In the genomic region with DNA sequence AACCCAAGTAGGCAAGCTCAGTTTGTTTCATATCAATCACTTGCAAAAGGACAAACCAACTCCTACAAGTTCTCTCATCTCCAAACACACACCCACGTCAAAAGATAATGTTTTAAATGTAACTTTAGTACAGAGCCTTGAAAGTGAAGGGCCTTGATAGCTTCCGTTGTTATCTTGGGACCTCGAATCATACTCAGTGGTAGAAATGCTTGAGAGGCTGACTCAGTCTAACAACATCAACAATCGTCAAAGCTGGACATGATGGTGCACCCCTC, we compare ENCODE assay signal across 9 mouse cellular contexts. TPM values are rescaled to one million over a fixed set of nuclear protein-coding genes. Genes with fewer than 3 reads are reported as not detected.
DNase-seq lines count a peak whose midpoint lies in the region; ATAC-seq and TF ChIP-seq lines count a peak whose summit lies in the region.
"Had no signal": no experiment of that assay in that cellular context is flagged by ENCODE, and none has a peak within 500 bp of the region (broad histone marks: within the 10 kb centered on the region; RNA-seq: fewer than 3 reads in every experiment).

No protein-coding gene starts in this region.

- no peak for DNase-seq in gastrocnemius, adult 2 months
- no peak for DNase-seq in gastrocnemius, postnatal 10 days
- no peak for DNase-seq in embryo, embryonic 10.5 days (ENCODE audit: low spot score)
- DNase-seq in right cerebral cortex, postnatal 4 days = no peak
- no peak for DNase-seq in kidney, postnatal 4 days

- TF ChIP-seq CTCF in gastrocnemius, adult 2 months (IDR thresholded peaks at IDR 0.05) = no peak
- no peak for TF ChIP-seq CTCF in C2C12 (IDR thresholded peaks at IDR 0.05; ENCODE audit: control insufficient read depth, insufficient read depth, insufficient read length)

- no peak overlapping the region for H3ac ChIP-seq in C2C12 (ENCODE audit: control insufficient read depth, insufficient read length, low read depth)

- peak overlapping the region; percentile 73 for H3K4me2 ChIP-seq in forebrain, embryonic 15.5 days (replicated peaks)
- peak overlapping the region; percentile 92 for H3K4me2 ChIP-seq in liver, embryonic 15.5 days

- whole genome bisulfite sequencing in forebrain, embryonic 15.5 days = 90% methylated on average over 4 of the region's 4 CpGs
- WGBS in liver, embryonic 15.5 days (ENCODE audit: insufficient replicate concordance) = 24% methylated on average over 4 of the region's 4 CpGs

- H3K79me2 ChIP-seq in C2C12 (ENCODE audit: control insufficient read depth, insufficient read depth) = peaks cover 48% of the 10 kb centered on the region

- peaks cover 38% of the 10 kb centered on the region for H3K36me3 ChIP-seq in C2C12 (ENCODE audit: control insufficient read depth, insufficient read depth)
- peaks cover 39% of the 10 kb centered on the region for H3K36me3 ChIP-seq in forebrain, embryonic 15.5 days
- H3K36me3 ChIP-seq in liver, embryonic 15.5 days (replicated peaks) = peaks cover 44% of the 10 kb centered on the region

- peak overlapping the region; percentile 83 for H3K4me3 ChIP-seq in gastrocnemius, adult 2 months
- H3K4me3 ChIP-seq in C2C12 (ENCODE audit: insufficient read depth, poor library complexity, severe bottlenecking) = peak overlapping the region; percentile 86
- peak overlapping the region; percentile 90 for H3K4me3 ChIP-seq in forebrain, embryonic 15.5 days
- peak overlapping the region; percentile 83 for H3K4me3 ChIP-seq in liver, embryonic 15.5 days (replicated peaks)

- H3K9ac ChIP-seq in forebrain, embryonic 15.5 days (replicated peaks) = peak overlapping the region; percentile 95
- H3K9ac ChIP-seq in liver, embryonic 15.5 days = peak overlapping the region; percentile 93

- H3K9me3 ChIP-seq in forebrain, embryonic 15.5 days = no peaks in the 10 kb centered on the region
- no peaks in the 10 kb centered on the region for H3K9me3 ChIP-seq in liver, embryonic 15.5 days (replicated peaks)

- H3K27me3 ChIP-seq in C2C12 (ENCODE audit: control insufficient read depth, insufficient read depth, insufficient read length) = no peaks in the 10 kb centered on the region
- H3K27me3 ChIP-seq in forebrain, embryonic 15.5 days = no peaks in the 10 kb centered on the region
- H3K27me3 ChIP-seq in liver, embryonic 15.5 days = no peaks in the 10 kb centered on the region

- peaks cover 31% of the 10 kb centered on the region for H3K79me3 ChIP-seq in C2C12 (ENCODE audit: low read depth)

- H3K27ac ChIP-seq in gastrocnemius, adult 2 months = peak overlapping the region; percentile 99
- no peak overlapping the region for H3K27ac ChIP-seq in forebrain, embryonic 15.5 days (replicated peaks)
- peak overlapping the region; percentile 100 for H3K27ac ChIP-seq in liver, embryonic 15.5 days (replicated peaks)

- no peak for ATAC-seq in forebrain, embryonic 15.5 days (replicated peaks)
- ATAC-seq in liver, embryonic 15.5 days (ENCODE audit: insufficient read depth) = no peak

- intact Hi-C loops in gastrocnemius, adult 2 months (cut with DNase I) = loop anchor here (2.0 to 5.0 kb wide), 2 partner anchors 15 to 94 kb away; partner anchors contain the start of genes Gba2, Hint2 and Rgp1

- H3K4me1 ChIP-seq in forebrain, embryonic 15.5 days = peaks cover 44% of the 10 kb centered on the region
- H3K4me1 ChIP-seq in liver, embryonic 15.5 days (replicated peaks) = peaks cover 50% of the 10 kb centered on the region

TF ChIP-seq in C2C12, 6 proteins besides CTCF, POLR2A, EP300 and RAD21:
- no peak for TF ChIP-seq FOSL1 (IDR thresholded peaks at IDR 0.05; ENCODE audit: insufficient read depth, low read length, poor library complexity, severe bottlenecking)
- TF ChIP-seq MYOG (IDR thresholded peaks at IDR 0.05; ENCODE audit: control insufficient read depth, extremely low read depth, insufficient read length) = no peak
- TF ChIP-seq MAX (IDR thresholded peaks at IDR 0.05) = no peak
- TF ChIP-seq MYOD1 (IDR thresholded peaks at IDR 0.05; ENCODE audit: control insufficient read depth, insufficient read length, low read depth) = no peak
- TF ChIP-seq CEBPB (IDR thresholded peaks at IDR 0.05; ENCODE audit: low read depth) = no peak

RNA-seq across cellular contexts. Expression of gene Tln1, which starts 1.0 kb away (rescaled TPM):
- 10 to 100 TPM; 52.3 to 62.4 TPM for total RNA-seq in gastrocnemius, adult 2 months (2021)
- total RNA-seq in gastrocnemius, postnatal 10 days (2021) = 100 to 1,000 TPM in 1 of 2 experiments, 10 to 100 TPM in 1; 84.9 to 112 TPM
- 158 TPM for polyA plus RNA-seq in C2C12 (2012; fragmentation: generic; extraction: Trizol)
- 53.2 and 54.2 TPM in 2 replicates for polyA plus RNA-seq in forebrain, embryonic 15.5 days (2015; fragmentation: Nextera tagmentation; extraction: Ambion mirVana)
- 37.5 and 40.3 TPM in 2 replicates for polyA plus RNA-seq in liver, embryonic 15.5 days (2015; fragmentation: Nextera tagmentation; extraction: Ambion mirVana)

RNA-seq across cellular contexts. Expression of gene Creb3, which starts 1.4 kb away (rescaled TPM):
- total RNA-seq in gastrocnemius, adult 2 months (2021) = 10 to 100 TPM; 40.3 to 47.4 TPM
- 10 to 100 TPM; 39.6 to 45.0 TPM for total RNA-seq in gastrocnemius, postnatal 10 days (2021)
- 52.4 TPM for polyA plus RNA-seq in C2C12 (2012; fragmentation: generic; extraction: Trizol)
- 77.7 and 78.8 TPM in 2 replicates for polyA plus RNA-seq in forebrain, embryonic 15.5 days (2015; fragmentation: Nextera tagmentation; extraction: Ambion mirVana)
- polyA plus RNA-seq in liver, embryonic 15.5 days (2015; fragmentation: Nextera tagmentation; extraction: Ambion mirVana) = 22.3 and 24.9 TPM in 2 replicates

RNA-seq across cellular contexts. Expression of gene Rgp1, which starts 15.0 kb away (rescaled TPM):
- total RNA-seq in gastrocnemius, adult 2 months (2021) = 10 to 100 TPM; 20.0 to 24.3 TPM
- total RNA-seq in gastrocnemius, postnatal 10 days (2021) = 10 to 100 TPM; 22.9 to 30.4 TPM
- 22.6 TPM for polyA plus RNA-seq in C2C12 (2012; fragmentation: generic; extraction: Trizol)
- 21.5 and 28.2 TPM in 2 replicates for polyA plus RNA-seq in forebrain, embryonic 15.5 days (2015; fragmentation: Nextera tagmentation; extraction: Ambion mirVana)
- polyA plus RNA-seq in liver, embryonic 15.5 days (2015; fragmentation: Nextera tagmentation; extraction: Ambion mirVana) = 13.6 and 15.7 TPM in 2 replicates

RNA-seq across cellular contexts. Expression of gene Gba2, which starts 15.1 kb away (rescaled TPM):
- total RNA-seq in gastrocnemius, adult 2 months (2021) = 1 to 10 TPM; 4.8 to 5.5 TPM
- total RNA-seq in gastrocnemius, postnatal 10 days (2021) = 1 to 10 TPM; 6.7 to 9.1 TPM
- 6.0 TPM for polyA plus RNA-seq in C2C12 (2012; fragmentation: generic; extraction: Trizol)
- polyA plus RNA-seq in forebrain, embryonic 15.5 days (2015; fragmentation: Nextera tagmentation; extraction: Ambion mirVana) = 59.1 and 61.0 TPM in 2 replicates
- 16.7 and 18.8 TPM in 2 replicates for polyA plus RNA-seq in liver, embryonic 15.5 days (2015; fragmentation: Nextera tagmentation; extraction: Ambion mirVana)

RNA-seq across cellular contexts. Expression of gene Msmp, which starts 20.8 kb away (rescaled TPM):
- total RNA-seq in gastrocnemius, adult 2 months (2021) = under 1 TPM in 1 of 2 experiments, not detected in 1; 0.45 TPM
- under 1 TPM; 0.33 to 0.38 TPM for total RNA-seq in gastrocnemius, postnatal 10 days (2021)
- polyA plus RNA-seq in C2C12 (2012; fragmentation: generic; extraction: Trizol) = not detected
- polyA plus RNA-seq in forebrain, embryonic 15.5 days (2015; fragmentation: Nextera tagmentation; extraction: Ambion mirVana) = 0.56 and 0.81 TPM in 2 replicates
- polyA plus RNA-seq in liver, embryonic 15.5 days (2015; fragmentation: Nextera tagmentation; extraction: Ambion mirVana) = 0.58 TPM in 1 of 2 replicates, not detected in the other
- polyA plus RNA-seq: inflammation-experienced regulatory T-cells, adult 6 months had no signal
